Mouse (Mus musculus) subcutaneous adipose tissue, adult 2 months (tissue): ENCODE results near the gene Ppp1r18. TPM values are rescaled to one million over a fixed set of nuclear protein-coding genes. Genes with fewer than 3 reads are reported as not detected.

ENCODE experiments used
- polyA plus RNA-seq: library from polyadenylated mRNA; depleted of rRNA; stranded (reverse); fragments of >200 nt; gene quantifications from 2 replicates; pipeline ENCODE4 v1.2.3, GENCODE M21; 2012; ENCODE audit warnings: low replicate concordance; rRNA removed

The Ppp1r18 gene
- 70.8 and 77.1 TPM in 2 replicates for polyA plus RNA-seq

GRCm38 (mm10) chr17:35865481-35866280 is at the start of gene Ppp1r18:
Gene Ppp1r18 (plus strand): TSS chr17:35865593.

GRCm38 (mm10) chr17:35821439-35822430 is 43.7 kb upstream of the Ppp1r18 start, which contains the start of gene Ier3:
Gene Ier3 (plus strand): TSS chr17:35821684.

GRCm38 (mm10) chr17:35822964-35823937 is 42.1 kb upstream of the Ppp1r18 start, which contains the start of gene Flot1:
Gene Flot1 (plus strand): TSS chr17:35823230.

GRCm38 (mm10) chr17:35838122-35838544 is 27.3 kb upstream of the Ppp1r18 start, which contains the start of gene Tubb5:
Gene Tubb5 (minus strand): TSS chr17:35838306.

GRCm38 (mm10) chr17:35841076-35841950 is 24.1 kb upstream of the Ppp1r18 start, which contains the start of gene Mdc1:
Gene Mdc1 (plus strand): TSS chr17:35841515.

GRCm38 (mm10) chr17:35861198-35861857 is 4.1 kb upstream of the Ppp1r18 start, which contains the start of gene Nrm:
Gene Nrm (plus strand): TSS chr17:35861318.

GRCm38 (mm10) chr17:35879245-35880057 is 14.1 kb downstream of the Ppp1r18 start, which contains the start of gene Dhx16:
Gene Dhx16 (plus strand): TSS chr17:35879819.

GRCm38 (mm10) chr17:35896781-35897643 is 31.6 kb downstream of the Ppp1r18 start, which contains the start of gene 2310061I04Rik:
Gene 2310061I04Rik (minus strand): TSS chr17:35897431.

GRCm38 (mm10) chr17:35909919-35910369 is 44.6 kb downstream of the Ppp1r18 start, which contains the start of gene Atat1:
Gene Atat1 (minus strand): TSS chr17:35910075.

GRCm38 (mm10) chr17:35916297-35917142 is 51.1 kb downstream of the Ppp1r18 start, which contains the start of the genes Mrps18b and Ppp1r10:
Gene Mrps18b (minus strand): TSS chr17:35916389.
Gene Ppp1r10 (plus strand): TSS chr17:35916434.

Other genes with a start within 250 kb of the Ppp1r18 start
- 0.05 TPM in 1 of 2 replicates, not detected in the other for gene Gm9573, start 239.0 kb upstream of the Ppp1r18 start, polyA plus RNA-seq
- 0.04 and 0.19 TPM in 2 replicates for gene Mucl3, start 221.9 kb upstream of the Ppp1r18 start, polyA plus RNA-seq
- gene Vars2, start 198.0 kb upstream of the Ppp1r18 start, polyA plus RNA-seq, result 21.8 and 47.6 TPM in 2 replicates
- 25.6 and 38.5 TPM in 2 replicates for gene Gtf2h4, start 191.9 kb upstream of the Ppp1r18 start, polyA plus RNA-seq
- gene Ddr1, start 161.0 kb upstream of the Ppp1r18 start, polyA plus RNA-seq, result 44.4 and 64.0 TPM in 2 replicates
- gene Ier3, start 43.9 kb upstream of the Ppp1r18 start, polyA plus RNA-seq, result 11.6 and 26.3 TPM in 2 replicates
- 74.1 and 117 TPM in 2 replicates for gene Flot1, start 42.4 kb upstream of the Ppp1r18 start, polyA plus RNA-seq
- 262 and 722 TPM in 2 replicates for gene Tubb5, start 27.3 kb upstream of the Ppp1r18 start, polyA plus RNA-seq
- gene Mdc1, start 24.1 kb upstream of the Ppp1r18 start, polyA plus RNA-seq, result 6.8 and 17.1 TPM in 2 replicates
- gene Nrm, start 4.3 kb upstream of the Ppp1r18 start, polyA plus RNA-seq, result 8.9 and 33.1 TPM in 2 replicates
- gene Dhx16, start 14.2 kb downstream of the Ppp1r18 start, polyA plus RNA-seq, result 59.8 and 74.9 TPM in 2 replicates
- 56.2 and 59.4 TPM in 2 replicates for gene 2310061I04Rik, start 31.8 kb downstream of the Ppp1r18 start, polyA plus RNA-seq
- gene Atat1, start 44.5 kb downstream of the Ppp1r18 start, polyA plus RNA-seq, result 55.6 and 80.0 TPM in 2 replicates
- 122 and 128 TPM in 2 replicates for gene Mrps18b, start 50.8 kb downstream of the Ppp1r18 start, polyA plus RNA-seq
- 18.8 and 32.6 TPM in 2 replicates for gene Ppp1r10, start 50.8 kb downstream of the Ppp1r18 start, polyA plus RNA-seq
- 61.7 and 91.3 TPM in 2 replicates for gene Abcf1, start 104.2 kb downstream of the Ppp1r18 start, polyA plus RNA-seq
- 23.8 and 31.5 TPM in 2 replicates for gene Gnl1, start 114.3 kb downstream of the Ppp1r18 start, polyA plus RNA-seq
- 18.8 and 28.7 TPM in 2 replicates for gene Prr3, start 114.6 kb downstream of the Ppp1r18 start, polyA plus RNA-seq
- 2.8 and 14.8 TPM in 2 replicates for gene H2-T24, start 155.0 kb downstream of the Ppp1r18 start, polyA plus RNA-seq
- gene H2-T23, start 167.3 kb downstream of the Ppp1r18 start, polyA plus RNA-seq, result 124 and 208 TPM in 2 replicates
- gene H2-T22, start 177.2 kb downstream of the Ppp1r18 start, polyA plus RNA-seq, result 82.2 and 154 TPM in 2 replicates
- gene Gm6034, start 177.4 kb downstream of the Ppp1r18 start, polyA plus RNA-seq, result 0.14 TPM in 1 of 2 replicates, not detected in the other
- gene Gm11127, start 192.8 kb downstream of the Ppp1r18 start, polyA plus RNA-seq, result 0.21 and 0.52 TPM in 2 replicates